Mouse (Mus musculus) hindbrain, embryonic 16.5 days (tissue): ENCODE measurements around the gene Mras. TPM values are rescaled to one million over a fixed set of nuclear protein-coding genes. Genes with fewer than 3 reads are reported as not detected.

Experiments
- ATAC-seq: fragments of 200-750 bp; cut with Nextera tagmentation; 2 replicates; pipeline ENCODE4 v1.8.0; 2017; ENCODE audit warnings: moderate TSS enrichment, moderate library complexity
- H3K27ac ChIP-seq: fragments of 300-500 bp; sonication (generic); 2 replicates; pipeline ENCODE4 v1.5.1; 2014; ENCODE audit warnings: low read depth, mild to moderate bottlenecking, control low read depth, low read length, moderate library complexity
- H3K27me3 ChIP-seq: fragments of 300-500 bp; sonication (generic); replicated peaks from 2 replicates; pipeline ENCODE4 v1.6.1; 2014; ENCODE audit warnings: low read length; ENCODE audit not compliant: control insufficient read depth, insufficient read depth
- H3K36me3 ChIP-seq: fragments of 300-500 bp; sonication (generic); 2 replicates; pipeline ENCODE4 v1.6.1; 2014; ENCODE audit warnings: mild to moderate bottlenecking, low read length, moderate library complexity, mixed read lengths; ENCODE audit not compliant: control insufficient read depth, insufficient read depth
- H3K4me1 ChIP-seq: fragments of 300-500 bp; sonication (generic); 2 replicates; pipeline ENCODE4 v1.6.1; 2014; ENCODE audit warnings: low read depth, low read length; ENCODE audit not compliant: control insufficient read depth, insufficient read depth
- H3K4me2 ChIP-seq: fragments of 300-500 bp; sonication (generic); 2 replicates; pipeline ENCODE4 v1.6.1; 2014; ENCODE audit warnings: mild to moderate bottlenecking, low read length, control low read depth, moderate library complexity
- H3K4me3 ChIP-seq: fragments of 300-500 bp; sonication (generic); 2 replicates; pipeline ENCODE4 v1.5.1; 2014; ENCODE audit warnings: mild to moderate bottlenecking, low read length, control low read depth, moderate library complexity
- H3K9ac ChIP-seq: fragments of 300-500 bp; sonication (generic); 2 replicates; pipeline ENCODE4 v1.6.1; 2014; ENCODE audit warnings: low read depth, mild to moderate bottlenecking, control low read depth, low read length, moderate library complexity
- H3K9me3 ChIP-seq: fragments of 300-500 bp; sonication (generic); 2 replicates; pipeline ENCODE4 v1.6.1; 2014; ENCODE audit warnings: mild to moderate bottlenecking, low read length, moderate library complexity; ENCODE audit not compliant: control insufficient read depth
- WGBS: fragments of 180-500 bp; shearing (Covaris S2); extraction: QIAGEN DNeasy Blood & Tissue Kit; methylation state at CpG from one replicate; pipeline ENCODE4 v1.1.7; 2014; 5-methylcytosine and 5-hydroxymethylcytosine counted together
- polyA plus RNA-seq: library from polyadenylated mRNA; unstranded; fragments of >200 nt; fragmentation: Nextera tagmentation; extraction: Ambion mirVana; gene quantifications from 2 replicates; pipeline ENCODE4 v1.2.1, GENCODE M21; 2015

Mras gene
- polyA plus RNA-seq, result 53.1 and 53.4 TPM in 2 replicates

- Histone ChIP-seq H3K9ac (peak within 1 kb of the TSS; percentile 97), H3K4me3 (peak within 1 kb of the TSS; percentile 84), H3K27me3 (0 out of 2 replicates have a peak, but pooled peaks cover 2% of the 10 kb centered on the region), H3K4me1 (peaks cover 21% of the 10 kb centered on the region), H3K36me3 (no peaks in the 10 kb centered on the region), H3K4me2 (peak within 1 kb of the TSS; percentile 73), H3K27ac (peak within 1 kb of the TSS; percentile 92), H3K9me3 (no peaks in the 10 kb centered on the region)
- ATAC-seq, result no peak
- 14% methylated on average over 27 of the region's 27 CpGs for WGBS
Observed at GRCm38 (mm10) chr9:99437031-99437764, at the start of gene Mras. Gene Mras, minus strand, starts transcription at chr9:99437381.

GRCm38 (mm10) chr9:99485144-99485543 lies 48.0 kb upstream of the Mras start:
- 93% methylated on average over 4 of the region's 4 CpGs for WGBS
- Histone ChIP-seq H3K36me3 (peaks cover 8% of the 10 kb centered on the region), H3K4me2 (no peak overlapping the region)

GRCm38 (mm10) chr9:99484632-99485031 lies 47.5 kb upstream of the Mras start:
- ATAC-seq, result no peak
- H3K9me3 ChIP-seq, result no peaks in the 10 kb centered on the region
- peaks cover 6% of the 10 kb centered on the region for H3K36me3 ChIP-seq
- no peak overlapping the region for H3K27ac ChIP-seq
- H3K4me2 ChIP-seq, result no peak overlapping the region
- H3K27me3 ChIP-seq, result no peaks in the 10 kb centered on the region
- no peak overlapping the region for H3K4me3 ChIP-seq
- peaks cover 3% of the 10 kb centered on the region; the same call in 1 of the 2 replicates for H3K4me1 ChIP-seq
- no peak overlapping the region for H3K9ac ChIP-seq

More at GRCm38 (mm10) chr9:99485144-99485543, 48.0 kb upstream of the Mras start:
- H3K4me1 ChIP-seq, result peaks cover 3% of the 10 kb centered on the region; the same call in 1 of the 2 replicates
- H3K27me3 ChIP-seq, result no peaks in the 10 kb centered on the region
- no peak overlapping the region for H3K27ac ChIP-seq
- no peak for ATAC-seq
- H3K4me3 ChIP-seq, result no peak overlapping the region
- H3K9me3 ChIP-seq, result no peaks in the 10 kb centered on the region
- no peak overlapping the region for H3K9ac ChIP-seq

GRCm38 (mm10) chr9:99483191-99483590 lies 46.0 kb upstream of the Mras start:
- Histone ChIP-seq H3K27ac (no peak overlapping the region), H3K4me2 (no peak overlapping the region), H3K27me3 (no peaks in the 10 kb centered on the region), H3K4me3 (no peak overlapping the region), H3K9ac (no peak overlapping the region), H3K36me3 (peaks cover 6% of the 10 kb centered on the region), H3K4me1 (peaks cover 3% of the 10 kb centered on the region; the same call in 1 of the 2 replicates), H3K9me3 (no peaks in the 10 kb centered on the region)
- 92% methylated on average over 4 of the region's 4 CpGs for WGBS
- ATAC-seq, result no peak

GRCm38 (mm10) chr9:99480764-99481163 lies 43.6 kb upstream of the Mras start:
- ATAC-seq, result peak; percentile 70
- H3K36me3 ChIP-seq, result no peaks in the 10 kb centered on the region; the same call in 1 of the 2 replicates

GRCm38 (mm10) chr9:99479181-99479711 lies 42.1 kb upstream of the Mras start:
- Histone ChIP-seq H3K36me3 (no peaks in the 10 kb centered on the region; the same call in 1 of the 2 replicates), H3K4me2 (no peak overlapping the region), H3K4me3 (no peak overlapping the region), H3K27ac (peak overlapping the region; percentile 61), H3K9ac (no peak overlapping the region; the same call in 1 of the 2 replicates), H3K27me3 (no peaks in the 10 kb centered on the region), H3K9me3 (no peaks in the 10 kb centered on the region), H3K4me1 (peaks cover 3% of the 10 kb centered on the region; the same call in 1 of the 2 replicates)
- WGBS, result 64% methylated on average over 9 of the region's 9 CpGs
- ATAC-seq, result no peak

More at GRCm38 (mm10) chr9:99480764-99481163, 43.6 kb upstream of the Mras start:
- Histone ChIP-seq H3K9ac (no peak overlapping the region), H3K4me3 (no peak overlapping the region), H3K4me2 (no peak overlapping the region), H3K9me3 (no peaks in the 10 kb centered on the region), H3K27me3 (no peaks in the 10 kb centered on the region), H3K27ac (no peak overlapping the region), H3K4me1 (peaks cover 3% of the 10 kb centered on the region; the same call in 1 of the 2 replicates)
- 82% methylated on average over 4 of the region's 4 CpGs for WGBS

- H3K9me3 ChIP-seq, result no peaks in the 10 kb centered on the region
- H3K4me3 ChIP-seq, result no peak overlapping the region
- H3K9ac ChIP-seq, result no peak overlapping the region
- no peaks in the 10 kb centered on the region for H3K27me3 ChIP-seq
- no peak overlapping the region for H3K27ac ChIP-seq
- 84% methylated on average over 7 of the region's 7 CpGs for WGBS
- H3K4me1 ChIP-seq, result no peaks in the 10 kb centered on the region
- no peak overlapping the region for H3K4me2 ChIP-seq
- H3K36me3 ChIP-seq, result no peaks in the 10 kb centered on the region
- ATAC-seq, result no peak
Observed at GRCm38 (mm10) chr9:99471334-99471733, 34.2 kb upstream of the Mras start.

- no peak overlapping the region for H3K27ac ChIP-seq
- H3K4me3 ChIP-seq, result no peak overlapping the region
- H3K27me3 ChIP-seq, result no peaks in the 10 kb centered on the region
- no peaks in the 10 kb centered on the region for H3K4me1 ChIP-seq
- no peaks in the 10 kb centered on the region for H3K36me3 ChIP-seq
- no peak for ATAC-seq
- 62% methylated on average over 16 of the region's 16 CpGs for WGBS
- no peak overlapping the region for H3K4me2 ChIP-seq
- H3K9ac ChIP-seq, result no peak overlapping the region
- no peaks in the 10 kb centered on the region for H3K9me3 ChIP-seq
Observed at GRCm38 (mm10) chr9:99470347-99471092, 33.3 kb upstream of the Mras start.
